Mouse (Mus musculus) heart, embryonic 16.5 days (tissue): Measurements from ENCODE around the gene Mboat2. TPM values are rescaled to one million over a fixed set of nuclear protein-coding genes. Genes with fewer than 3 reads are reported as not detected.

ENCODE experiments used
- ATAC-seq: fragments of 200-750 bp; cut with Nextera tagmentation; replicated peaks from 2 replicates; pipeline ENCODE4 v1.8.0; 2017; ENCODE audit warnings: moderate number of reproducible peaks; ENCODE audit not compliant: insufficient read depth, low FRiP score; ENCODE audit errors: extremely low read depth
- H3K27ac ChIP-seq: fragments of 300-500 bp; sonication (generic); 2 replicates; pipeline ENCODE4 v1.5.1; 2014; ENCODE audit warnings: mild to moderate bottlenecking, low read length, control low read depth, moderate library complexity
- H3K27me3 ChIP-seq: fragments of 300-500 bp; sonication (generic); 2 replicates; pipeline ENCODE4 v1.6.1; 2014; ENCODE audit warnings: low read length, mixed read lengths; ENCODE audit not compliant: control insufficient read depth, insufficient read depth
- H3K36me3 ChIP-seq: fragments of 300-500 bp; sonication (generic); 2 replicates; pipeline ENCODE4 v1.6.1; 2014; ENCODE audit not compliant: control insufficient read depth, insufficient read depth
- H3K4me1 ChIP-seq: fragments of 300-500 bp; sonication (generic); 2 replicates; pipeline ENCODE4 v1.6.1; 2014; ENCODE audit warnings: low read length, mixed read lengths; ENCODE audit not compliant: control insufficient read depth, insufficient read depth
- H3K4me2 ChIP-seq: fragments of 300-500 bp; sonication (generic); 2 replicates; pipeline ENCODE4 v1.6.1; 2014; ENCODE audit warnings: low read depth, mild to moderate bottlenecking, control low read depth, low read length
- H3K4me3 ChIP-seq: fragments of 300-500 bp; sonication (generic); 2 replicates; pipeline ENCODE4 v1.5.1; 2014; ENCODE audit warnings: mild to moderate bottlenecking, control low read depth, low read length
- H3K9ac ChIP-seq: fragments of 300-500 bp; sonication (generic); 2 replicates; pipeline ENCODE4 v1.6.1; 2014; ENCODE audit warnings: low read length, control low read depth
- H3K9me3 ChIP-seq: fragments of 300-500 bp; sonication (generic); replicated peaks from 2 replicates; pipeline ENCODE4 v1.6.1; 2016; ENCODE audit warnings: low read length; ENCODE audit not compliant: control insufficient read depth
- WGBS: fragments of 180-500 bp; shearing (Covaris S2); extraction: QIAGEN DNeasy Blood & Tissue Kit; methylation state at CpG from one replicate; pipeline ENCODE4 v1.1.7; 2014; 5-methylcytosine and 5-hydroxymethylcytosine counted together
- polyA plus RNA-seq: library from polyadenylated mRNA; unstranded; fragments of >200 nt; fragmentation: Nextera tagmentation; extraction: Ambion mirVana; gene quantifications from 2 replicates; pipeline ENCODE4 v1.2.1, GENCODE M21; 2015

Gene Mboat2
- polyA plus RNA-seq, 1 experiment from 2014 or later = 28.8 TPM

- no peak overlapping the region for H3K27ac ChIP-seq
- no peak overlapping the region for H3K4me2 ChIP-seq
- H3K4me3 ChIP-seq = no peak overlapping the region
- no peak overlapping the region for H3K9ac ChIP-seq
- no peak for ATAC-seq
- H3K27me3 ChIP-seq = no peaks in the 10 kb centered on the region
- H3K9me3 ChIP-seq = no peaks in the 10 kb centered on the region
- 78% methylated on average over 8 of the region's 8 CpGs for WGBS
- H3K36me3 ChIP-seq = 0 out of 2 replicates have a peak, but pooled peaks cover 2% of the 10 kb centered on the region
- H3K4me1 ChIP-seq = peaks cover 3% of the 10 kb centered on the region; the same call in 1 of the 2 replicates
Observed at GRCm38 (mm10) chr12:24939372-24939771, 108.7 kb downstream of the Mboat2 start.

GRCm38 (mm10) chr12:24942619-24943287 lies 112.1 kb downstream of the Mboat2 start:
- H3K27ac ChIP-seq = no peak overlapping the region
- H3K4me3 ChIP-seq = no peak overlapping the region
- no peaks in the 10 kb centered on the region for H3K9me3 ChIP-seq
- no peak overlapping the region for H3K4me2 ChIP-seq
- WGBS = 68% methylated on average over 9 of the region's 9 CpGs
- no peak overlapping the region for H3K9ac ChIP-seq
- peaks cover 3% of the 10 kb centered on the region; the same call in 1 of the 2 replicates for H3K4me1 ChIP-seq
- peaks cover 4% of the 10 kb centered on the region; the same call in 1 of the 2 replicates for H3K36me3 ChIP-seq
- H3K27me3 ChIP-seq = no peaks in the 10 kb centered on the region
- no peak for ATAC-seq

- Histone ChIP-seq H3K4me1 (peaks cover 3% of the 10 kb centered on the region; the same call in 1 of the 2 replicates), H3K4me2 (no peak overlapping the region), H3K27ac (no peak overlapping the region), H3K9ac (no peak overlapping the region), H3K4me3 (no peak overlapping the region), H3K36me3 (peaks cover 4% of the 10 kb centered on the region; the same call in 1 of the 2 replicates), H3K27me3 (no peaks in the 10 kb centered on the region), H3K9me3 (no peaks in the 10 kb centered on the region)
- ATAC-seq = no peak
- 82% methylated on average over 4 of the region's 4 CpGs for WGBS
Observed at GRCm38 (mm10) chr12:24943427-24943826, 112.7 kb downstream of the Mboat2 start.

- Histone ChIP-seq H3K27me3 (no peaks in the 10 kb centered on the region), H3K4me1 (peaks cover 3% of the 10 kb centered on the region; the same call in 1 of the 2 replicates), H3K9ac (no peak overlapping the region), H3K4me3 (no peak overlapping the region), H3K4me2 (no peak overlapping the region), H3K36me3 (peaks cover 4% of the 10 kb centered on the region; the same call in 1 of the 2 replicates), H3K9me3 (no peaks in the 10 kb centered on the region), H3K27ac (peak overlapping the region; percentile 37; the same call in 1 of the 2 replicates)
- 63% methylated on average over 7 of the region's 7 CpGs for WGBS
- ATAC-seq = no peak
Observed at GRCm38 (mm10) chr12:24944597-24944996, 113.9 kb downstream of the Mboat2 start.

- Histone ChIP-seq H3K4me1 (peaks cover 3% of the 10 kb centered on the region; the same call in 1 of the 2 replicates), H3K9me3 (peaks cover 4% of the 10 kb centered on the region; the same call in 1 of the 2 replicates), H3K9ac (no peak overlapping the region), H3K27ac (no peak overlapping the region), H3K36me3 (peaks cover 14% of the 10 kb centered on the region), H3K27me3 (no peaks in the 10 kb centered on the region), H3K4me2 (no peak overlapping the region), H3K4me3 (no peak overlapping the region)
- 84% methylated on average over 14 of the region's 14 CpGs for WGBS
- no peak for ATAC-seq
Observed at GRCm38 (mm10) chr12:24947065-24947464, 116.4 kb downstream of the Mboat2 start.

- H3K27ac ChIP-seq = no peak overlapping the region
- H3K4me1 ChIP-seq = peaks cover 3% of the 10 kb centered on the region; the same call in 1 of the 2 replicates
- 66% methylated on average over 3 of the region's 3 CpGs for WGBS
- no peak overlapping the region for H3K9ac ChIP-seq
- H3K9me3 ChIP-seq = peaks cover 4% of the 10 kb centered on the region; the same call in 1 of the 2 replicates
- H3K36me3 ChIP-seq = peaks cover 14% of the 10 kb centered on the region
- no peak overlapping the region for H3K4me2 ChIP-seq
- no peak overlapping the region for H3K4me3 ChIP-seq
- ATAC-seq = no peak
- H3K27me3 ChIP-seq = no peaks in the 10 kb centered on the region
Observed at GRCm38 (mm10) chr12:24948344-24948743, 117.7 kb downstream of the Mboat2 start.

GRCm38 (mm10) chr12:24950376-24951046 lies 119.8 kb downstream of the Mboat2 start:
- no peak overlapping the region for H3K27ac ChIP-seq
- no peak overlapping the region for H3K4me2 ChIP-seq
- peaks cover 4% of the 10 kb centered on the region; the same call in 1 of the 2 replicates for H3K9me3 ChIP-seq
- peaks cover 14% of the 10 kb centered on the region for H3K36me3 ChIP-seq
- 90% methylated on average over 7 of the region's 7 CpGs for WGBS
- ATAC-seq = no peak
- no peak overlapping the region for H3K9ac ChIP-seq
- H3K27me3 ChIP-seq = no peaks in the 10 kb centered on the region
- H3K4me3 ChIP-seq = no peak overlapping the region
- H3K4me1 ChIP-seq = no peaks in the 10 kb centered on the region

GRCm38 (mm10) chr12:24952147-24952546 lies 121.5 kb downstream of the Mboat2 start:
- Histone ChIP-seq H3K36me3 (peaks cover 13% of the 10 kb centered on the region), H3K4me1 (no peaks in the 10 kb centered on the region), H3K9ac (no peak overlapping the region), H3K27ac (no peak overlapping the region), H3K4me2 (no peak overlapping the region), H3K9me3 (peaks cover 4% of the 10 kb centered on the region; the same call in 1 of the 2 replicates), H3K4me3 (no peak overlapping the region), H3K27me3 (no peaks in the 10 kb centered on the region)
- ATAC-seq = no peak
- 41% methylated on average over 6 of the region's 6 CpGs for WGBS

GRCm38 (mm10) chr12:24955137-24955536 lies 124.5 kb downstream of the Mboat2 start:
- no peak; the same call in 1 of the 2 replicates for ATAC-seq
- Histone ChIP-seq H3K9me3 (peaks cover 4% of the 10 kb centered on the region; the same call in 1 of the 2 replicates), H3K4me1 (no peaks in the 10 kb centered on the region), H3K27me3 (no peaks in the 10 kb centered on the region), H3K9ac (no peak overlapping the region), H3K36me3 (peaks cover 12% of the 10 kb centered on the region), H3K4me2 (no peak overlapping the region), H3K4me3 (no peak overlapping the region), H3K27ac (no peak overlapping the region)
- 35% methylated on average over 9 of the region's 9 CpGs for WGBS
